ENCODE assay signal across 14 mouse cellular contexts in genomic region chr8:127592648-127593574, GRCm38 (mm10).
DNase-seq lines count a peak whose midpoint lies in the region; ATAC-seq lines count a peak whose summit lies in the region.
"Had no signal": no experiment of that assay in that cellular context is flagged by ENCODE, and none has a peak within 500 bp of the region (broad histone marks: within the 10 kb centered on the region; RNA-seq: fewer than 3 reads in every experiment).

No protein-coding gene starts in this region.

- H3K9me3 ChIP-seq in kidney, embryonic 15.5 days (replicated peaks): no peaks in the 10 kb centered on the region
- no peaks in the 10 kb centered on the region for H3K9me3 ChIP-seq in kidney, embryonic 14.5 days (ENCODE audit: control insufficient read depth, low read length)
- H3K9me3 ChIP-seq in forebrain, embryonic 14.5 days (replicated peaks; ENCODE audit: control insufficient read depth, low read length): no peaks in the 10 kb centered on the region
- H3K9me3 ChIP-seq: hindbrain, embryonic 15.5 days; liver, embryonic 15.5 days had no signal

- peaks cover 10% of the 10 kb centered on the region for H3K4me1 ChIP-seq in kidney, embryonic 15.5 days
- H3K4me1 ChIP-seq in kidney, embryonic 14.5 days (ENCODE audit: control insufficient read depth, insufficient read depth, low read length): 0 out of 2 replicates have a peak, but pooled peaks cover 4% of the 10 kb centered on the region
- H3K4me1 ChIP-seq in forebrain, embryonic 14.5 days (ENCODE audit: control insufficient read depth, insufficient read depth, low read length): peaks cover 13% of the 10 kb centered on the region
- H3K4me1 ChIP-seq: hindbrain, embryonic 15.5 days; liver, embryonic 15.5 days had no signal

- ATAC-seq in kidney, embryonic 15.5 days (replicated peaks; ENCODE audit: low FRiP score): no peak
- ATAC-seq in kidney, embryonic 14.5 days (ENCODE audit: low FRiP score, low TSS enrichment): no peak
- peak; percentile 63 for ATAC-seq in granulocyte monocyte progenitor cell, adult 5-6 weeks (replicated peaks; ENCODE audit: poor library complexity, severe bottlenecking)
- no peak for ATAC-seq in forebrain, embryonic 14.5 days

- DNase-seq in retina, postnatal 1 day: peak; percentile 11
- no peak for DNase-seq in retina, embryonic 14.5 days (ENCODE audit: low spot score)
- DNase-seq in forebrain, embryonic 14.5 days (ENCODE audit: low spot score): no peak
- no peak for DNase-seq in layer of hippocampus, adult 11-12 months (ENCODE audit: low spot score)
- DNase-seq: adrenal gland, postnatal 36 days; gastrocnemius, postnatal 14 days; kidney, adult 8-10 months; midbrain, embryonic 14.5 days; thymus, postnatal 4 days had no signal

- H3K9ac ChIP-seq in kidney, embryonic 15.5 days: no peak overlapping the region
- H3K9ac ChIP-seq in kidney, embryonic 14.5 days (ENCODE audit: low read depth, low read length): no peak overlapping the region
- H3K9ac ChIP-seq in forebrain, embryonic 14.5 days (ENCODE audit: low read length): no peak overlapping the region
- H3K9ac ChIP-seq: hindbrain, embryonic 15.5 days; liver, embryonic 15.5 days had no signal

- H3K27me3 ChIP-seq in kidney, embryonic 15.5 days: no peaks in the 10 kb centered on the region
- H3K27me3 ChIP-seq in kidney, embryonic 14.5 days (ENCODE audit: control insufficient read depth, insufficient read depth, low read length): no peaks in the 10 kb centered on the region
- no peaks in the 10 kb centered on the region for H3K27me3 ChIP-seq in forebrain, embryonic 14.5 days (replicated peaks; ENCODE audit: control insufficient read depth, insufficient read depth, low read length)
- H3K27me3 ChIP-seq: hindbrain, embryonic 15.5 days; liver, embryonic 15.5 days had no signal

- H3K4me3 ChIP-seq in kidney, embryonic 15.5 days (replicated peaks): no peak overlapping the region
- no peak overlapping the region for H3K4me3 ChIP-seq in kidney, embryonic 14.5 days (ENCODE audit: low read length)
- H3K4me3 ChIP-seq in forebrain, embryonic 14.5 days (ENCODE audit: low read depth, low read length): no peak overlapping the region
- H3K4me3 ChIP-seq: hindbrain, embryonic 15.5 days; liver, embryonic 15.5 days had no signal

- WGBS in kidney, embryonic 15.5 days: 59% methylated on average over 12 of the region's 12 CpGs
- 52% methylated on average over 12 of the region's 12 CpGs for WGBS in kidney, embryonic 14.5 days
- WGBS in forebrain, embryonic 14.5 days: 91% methylated on average over 12 of the region's 12 CpGs

- H3K36me3 ChIP-seq in kidney, embryonic 15.5 days: peaks cover 13% of the 10 kb centered on the region; the same call in 1 of the 2 replicates
- no peaks in the 10 kb centered on the region; the same call in 1 of the 2 replicates for H3K36me3 ChIP-seq in kidney, embryonic 14.5 days (ENCODE audit: control insufficient read depth, insufficient read depth, low read length)
- H3K36me3 ChIP-seq in forebrain, embryonic 14.5 days (ENCODE audit: control insufficient read depth, insufficient read depth, low read length): no peaks in the 10 kb centered on the region
- H3K36me3 ChIP-seq: hindbrain, embryonic 15.5 days; liver, embryonic 15.5 days had no signal

- H3K4me2 ChIP-seq in kidney, embryonic 15.5 days: no peak overlapping the region
- H3K4me2 ChIP-seq in kidney, embryonic 14.5 days (replicated peaks; ENCODE audit: low read depth, low read length): no peak overlapping the region
- H3K4me2 ChIP-seq in forebrain, embryonic 14.5 days (ENCODE audit: low read length): no peak overlapping the region
- H3K4me2 ChIP-seq: hindbrain, embryonic 15.5 days; liver, embryonic 15.5 days had no signal

- 0 out of 2 replicates have a peak overlapping the region, but pooled peaks have one; percentile 20 for H3K27ac ChIP-seq in kidney, embryonic 15.5 days
- no peak overlapping the region; the same call in 1 of the 2 replicates for H3K27ac ChIP-seq in kidney, embryonic 14.5 days (ENCODE audit: low read depth, low read length)
- H3K27ac ChIP-seq in forebrain, embryonic 14.5 days (ENCODE audit: low read depth, low read length): no peak overlapping the region
- H3K27ac ChIP-seq: hindbrain, embryonic 15.5 days; liver, embryonic 15.5 days had no signal
